Mouse (Mus musculus) urinary bladder, postnatal 0 days (tissue): Measurements from ENCODE around the gene Lgals2. TPM values are rescaled to one million over a fixed set of nuclear protein-coding genes. Genes with fewer than 3 reads are reported as not detected.

Source experiments
- microRNA-seq: library from miRNA; unstranded; fragments of <30 nt; microRNA quantifications from one replicate; pipeline ENCODE4, GENCODE M21; 2016
- polyA plus RNA-seq: library from polyadenylated mRNA; unstranded; fragments of >200 nt; fragmentation: Nextera tagmentation; extraction: Ambion mirVana; gene quantifications from 2 replicates; pipeline ENCODE4 v1.2.1, GENCODE M21; 2015

Gene Lgals2
- 0.77 and 0.97 TPM in 2 replicates for polyA plus RNA-seq

DNA sequence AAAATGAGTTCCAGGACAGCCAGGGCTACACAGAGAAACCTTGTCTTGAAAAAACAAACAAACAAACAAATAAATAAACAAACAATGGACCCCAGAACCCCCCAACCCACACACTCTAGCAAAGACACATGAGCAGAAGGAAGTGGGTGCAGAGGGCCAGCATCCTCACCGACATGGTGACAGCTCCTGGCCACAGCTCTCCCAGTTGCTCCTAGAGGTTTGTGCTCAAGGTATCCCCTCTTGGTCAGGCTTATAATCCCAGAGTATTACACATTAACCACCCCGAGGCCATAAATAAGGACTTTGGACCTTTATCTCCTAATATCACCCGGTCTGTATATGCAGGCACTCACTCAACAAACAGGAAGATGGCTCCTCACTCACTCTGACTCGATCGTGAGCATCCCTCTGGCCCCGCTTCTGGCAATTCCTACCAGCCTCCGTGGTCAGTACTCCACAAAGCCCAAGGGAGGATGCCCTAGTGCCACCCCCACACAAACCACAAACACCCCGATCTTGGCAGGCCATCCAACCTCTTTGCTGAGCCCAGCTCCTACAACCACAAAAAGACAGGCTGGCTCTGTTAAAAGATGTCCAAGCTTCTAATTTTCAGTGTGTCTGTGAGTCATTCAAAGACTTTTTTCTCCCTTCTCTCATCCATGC, at the start of gene Lgals2:
TSS of gene Lgals2 (minus strand) at position 227 of the 663 bp plus-strand sequence.

DNA sequence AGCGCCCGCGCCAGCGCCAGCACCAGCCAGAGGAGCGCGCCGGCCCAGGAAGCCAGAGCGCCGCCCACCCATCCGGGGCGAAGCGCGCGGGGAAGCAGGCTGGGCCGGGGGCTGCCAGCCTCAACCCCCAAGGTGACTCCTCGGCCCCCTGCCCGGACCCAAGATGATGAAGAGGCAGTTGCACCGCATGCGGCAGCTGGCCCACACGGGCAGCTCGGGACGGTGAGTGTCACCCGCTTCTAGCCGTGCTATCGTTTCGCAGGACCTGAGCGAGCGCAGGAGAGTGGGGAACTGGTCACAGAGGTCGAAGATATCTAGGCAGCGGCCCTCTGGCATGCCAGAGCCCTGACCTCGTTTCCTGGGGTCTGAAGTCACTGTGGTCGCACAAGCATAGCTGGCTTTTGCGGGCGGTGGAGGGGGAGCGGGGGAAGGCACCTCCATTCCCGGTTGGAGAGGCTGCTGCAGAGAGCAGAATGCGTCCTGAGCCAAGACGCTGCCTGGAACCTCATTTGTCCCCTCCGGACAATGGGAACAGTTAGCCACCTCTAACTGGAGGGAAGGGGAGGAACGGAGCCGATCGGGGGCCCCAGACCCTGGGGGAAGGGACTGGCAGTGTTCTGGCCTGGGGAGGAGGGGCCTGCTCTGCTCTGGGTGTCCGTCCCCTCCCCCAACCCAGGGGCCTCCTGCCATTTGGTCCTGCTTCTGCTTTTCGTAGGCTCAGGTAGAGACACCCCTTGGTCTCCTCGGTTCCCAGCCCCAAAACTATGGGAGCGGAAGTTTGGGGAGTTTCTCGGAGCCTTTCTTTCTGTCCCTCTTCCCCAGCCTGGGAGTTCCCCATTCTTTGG, 44.6 kb upstream of the Lgals2 start, which contains the start of gene Sh3bp1:
TSS of gene Sh3bp1 (plus strand) at position 29 of the 845 bp plus-strand sequence.

DNA sequence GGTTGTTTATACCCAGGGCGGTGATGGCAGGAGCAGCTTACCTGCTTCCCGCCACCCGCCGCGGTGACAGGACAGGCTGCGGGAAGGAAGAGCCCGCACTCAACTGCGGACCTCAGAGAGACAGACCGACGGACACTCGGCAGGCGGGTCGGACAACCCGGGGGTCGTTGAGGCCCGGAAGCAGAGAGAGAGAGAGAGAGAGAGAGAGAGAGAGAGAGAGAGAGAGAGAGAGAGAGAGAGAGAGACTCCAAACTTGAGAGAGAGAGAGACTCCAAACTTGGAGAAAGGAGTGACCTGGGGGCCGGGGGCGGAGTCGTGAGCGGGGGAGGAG, 44.0 kb upstream of the Lgals2 start, which contains the start of gene Gm49510:
TSS of gene Gm49510 (plus strand) at position 259 of the 331 bp plus-strand sequence.

DNA sequence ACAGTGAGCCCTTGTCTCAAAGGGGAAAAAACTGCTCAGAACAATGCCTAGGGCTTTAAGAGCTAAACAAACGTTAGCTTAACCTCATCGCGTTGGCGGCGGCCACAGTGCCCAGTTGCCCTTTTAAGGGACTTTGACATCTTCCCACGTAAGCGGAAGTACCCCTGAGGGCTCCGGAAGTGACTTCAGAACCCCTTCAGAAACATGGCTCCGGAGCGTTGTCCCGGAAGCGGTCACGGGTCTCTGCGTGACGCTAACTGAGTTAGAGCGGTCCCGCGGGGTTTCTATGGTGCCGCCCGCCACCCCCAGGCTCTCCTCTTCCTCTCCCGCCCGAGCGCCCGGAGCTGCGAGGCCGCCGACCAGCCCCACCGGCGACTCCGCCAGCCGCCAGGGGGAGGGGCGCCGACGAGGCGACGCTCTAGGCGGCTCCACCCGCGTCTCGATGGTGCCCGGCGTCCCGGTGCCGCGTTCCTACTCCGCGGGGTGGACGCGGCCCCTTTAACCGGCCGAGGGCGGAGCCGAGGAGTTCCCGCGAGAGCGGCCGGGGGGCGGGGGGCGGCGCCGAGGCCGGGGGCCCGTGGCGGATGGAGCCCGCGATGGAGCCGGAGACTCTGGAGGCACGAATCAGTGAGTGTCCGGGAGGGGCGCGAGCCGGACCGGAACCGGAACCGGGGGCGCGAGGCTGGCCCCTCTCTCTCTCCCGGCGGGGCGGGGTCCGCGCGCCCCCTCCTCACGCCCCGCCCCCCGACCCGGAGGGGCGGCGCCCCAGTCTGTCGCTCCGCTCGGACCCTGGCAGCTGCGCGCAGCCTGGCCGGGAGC, 21.9 kb upstream of the Lgals2 start, which contains the start of gene Gga1:
TSS of gene Gga1 (plus strand) at position 200 of the 819 bp plus-strand sequence.

DNA sequence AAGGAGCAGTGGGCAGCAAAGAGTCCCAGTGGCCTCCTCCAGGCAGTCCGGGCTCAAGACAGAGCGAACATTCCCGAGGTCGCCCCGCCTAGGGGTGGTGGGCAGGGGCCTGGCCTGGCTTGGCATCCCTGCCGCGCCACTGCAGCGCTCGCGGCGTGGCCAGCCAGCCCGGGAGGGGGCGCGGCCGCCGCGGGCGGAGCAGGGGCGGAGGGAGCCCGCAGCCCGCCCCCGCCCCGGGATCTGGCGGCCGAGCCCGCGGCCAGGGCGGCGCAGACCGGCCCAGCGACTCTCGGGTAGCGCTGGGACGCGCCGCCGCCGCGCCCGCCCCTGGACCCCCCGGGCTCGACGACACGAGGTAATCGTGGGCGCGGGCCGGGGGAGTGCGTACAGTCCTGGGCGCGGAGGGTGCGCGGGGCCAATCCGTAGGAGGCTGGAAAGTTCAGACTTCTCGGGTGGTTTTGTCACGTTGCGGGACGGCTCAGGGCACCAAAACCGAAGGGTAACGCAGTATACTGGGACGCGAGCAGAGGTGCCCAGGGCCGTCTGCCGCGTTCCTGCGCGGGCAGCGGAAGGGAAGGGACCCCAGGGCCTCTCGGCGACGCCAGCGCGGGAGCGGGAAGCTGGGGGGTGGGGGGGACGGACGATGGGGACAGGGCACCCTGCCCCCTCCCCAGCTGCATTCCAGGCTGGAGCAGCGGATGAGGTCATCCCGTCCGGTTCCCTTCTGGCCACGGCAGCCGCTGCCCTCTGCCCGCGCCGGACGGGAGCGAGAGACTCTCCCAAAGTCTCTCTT, 12.8 kb downstream of the Lgals2 start, which contains the start of gene Cdc42ep1:
TSS of gene Cdc42ep1 (plus strand) at position 254 of the 793 bp plus-strand sequence.

DNA sequence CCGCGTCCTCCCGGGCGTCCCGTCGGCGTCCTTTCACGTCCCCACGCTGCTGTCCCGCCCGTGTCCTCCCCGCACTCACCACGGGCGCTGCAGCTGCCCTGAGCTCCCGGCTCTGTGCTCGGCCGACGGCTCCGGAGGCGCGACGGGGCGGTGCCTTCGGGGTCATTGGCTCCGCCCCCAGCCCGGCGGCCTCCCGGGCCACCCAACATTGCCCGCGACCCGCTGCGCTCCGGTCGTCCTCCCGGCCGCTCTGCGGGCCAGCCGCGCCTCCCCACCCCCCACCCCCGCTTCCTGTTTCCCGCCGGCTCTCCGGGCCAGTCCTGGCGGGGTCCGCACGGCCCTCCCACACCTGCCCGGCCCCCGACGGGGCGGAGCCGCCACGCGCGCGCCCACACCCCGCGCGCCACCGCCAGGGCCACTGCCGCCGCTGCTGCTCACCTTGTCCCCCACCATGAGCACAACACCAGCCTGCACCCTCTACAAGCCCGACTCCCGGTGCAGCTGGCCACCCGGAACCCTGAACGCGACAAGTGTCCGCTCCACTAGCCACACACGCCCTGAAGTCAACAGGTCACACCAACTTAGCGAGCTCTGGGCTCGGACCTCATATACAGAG, 52.4 kb downstream of the Lgals2 start, which contains the start of gene Card10:
TSS of gene Card10 (minus strand) at position 267 of the 616 bp plus-strand sequence.

Small RNAs within 50 kb of the gene (microRNA-seq; reads per million reads assigned to microRNA genes)
- not detected for gene Mir6955

Other genes starting within 250 kb of the Lgals2 start
- gene Elfn2, start 136.8 kb downstream of the Lgals2 start, polyA plus RNA-seq: not detected in 2 replicates
- gene Mfng, start 82.1 kb downstream of the Lgals2 start, polyA plus RNA-seq: 5.4 and 6.4 TPM in 2 replicates
- 1.4 and 1.9 TPM in 2 replicates for gene Card10, start 52.5 kb downstream of the Lgals2 start, polyA plus RNA-seq
- gene Cdc42ep1, start 12.9 kb downstream of the Lgals2 start, polyA plus RNA-seq: 21.3 and 24.7 TPM in 2 replicates
- 40.6 and 40.7 TPM in 2 replicates for gene Gga1, start 21.7 kb upstream of the Lgals2 start, polyA plus RNA-seq
- 0.19 and 0.22 TPM in 2 replicates for gene Gm49510, start 44.1 kb upstream of the Lgals2 start, polyA plus RNA-seq
- gene Sh3bp1, start 44.2 kb upstream of the Lgals2 start, polyA plus RNA-seq: 15.0 and 16.9 TPM in 2 replicates
- gene Pdxp, start 58.4 kb upstream of the Lgals2 start, polyA plus RNA-seq: 2.6 and 3.3 TPM in 2 replicates
- gene Lgals1, start 71.2 kb upstream of the Lgals2 start, polyA plus RNA-seq: 2,081 and 2,305 TPM in 2 replicates
- gene Nol12, start 79.4 kb upstream of the Lgals2 start, polyA plus RNA-seq: 33.8 and 37.6 TPM in 2 replicates
- gene Triobp, start 92.2 kb upstream of the Lgals2 start, polyA plus RNA-seq: 45.0 and 55.5 TPM in 2 replicates
- 274 and 300 TPM in 2 replicates for gene H1f0, start 172.9 kb upstream of the Lgals2 start, polyA plus RNA-seq
- gene Galr3, start 186.4 kb upstream of the Lgals2 start, polyA plus RNA-seq: not detected in 2 replicates
- 21.2 and 22.3 TPM in 2 replicates for gene Ankrd54, start 207.4 kb upstream of the Lgals2 start, polyA plus RNA-seq
- 133 and 143 TPM in 2 replicates for gene Eif3l, start 219.7 kb upstream of the Lgals2 start, polyA plus RNA-seq